Mouse (Mus musculus) skeletal muscle tissue, adult 2 months (tissue): ENCODE measurements around the gene Gm16867.
"Not testable (repeated sequence)": the region's sequence is repeated elsewhere in the genome, so short reads cannot be mapped to it uniquely, and the experiment has no call there.

Experiments used
- DNase-seq: peaks from one replicate; pipeline ENCODE4 v3.0.0-alpha.2; 2012; ENCODE audit warnings: low read depth, low spot score

Gene Gm16867

GRCm38 (mm10) chr14:69467612-69468366 lies 35.4 kb downstream of the Gm16867 start:
- DNase-seq = not testable (repeated sequence)

GRCm38 (mm10) chr14:69464465-69464864 lies 38.7 kb downstream of the Gm16867 start:
- not testable (repeated sequence) for DNase-seq

DNA sequence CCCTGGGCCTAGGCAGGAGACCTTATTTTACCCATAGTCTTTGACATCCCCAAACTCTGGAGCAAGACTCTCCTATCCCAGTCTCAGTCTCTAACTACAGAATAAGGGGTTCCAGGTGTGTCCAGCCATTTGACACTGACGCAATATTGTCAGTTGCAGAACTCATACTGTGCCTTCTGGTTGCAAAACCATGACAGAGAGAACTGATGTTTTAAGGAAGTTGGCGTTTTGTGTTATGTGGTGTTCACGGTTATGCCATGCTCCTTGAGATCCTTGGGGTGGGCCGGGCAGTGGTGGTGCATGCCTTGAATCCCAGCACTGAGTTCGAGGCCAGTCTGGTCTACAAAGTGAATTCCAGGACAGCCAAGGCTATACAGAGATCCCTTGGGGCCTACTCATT lies 45.5 kb downstream of the Gm16867 start:
- not testable (repeated sequence) for DNase-seq

GRCm38 (mm10) chr14:69454640-69455039 lies 48.5 kb downstream of the Gm16867 start:
- DNase-seq = not testable (repeated sequence)

- not testable (repeated sequence) for DNase-seq
These were observed 54.3 kb downstream of the Gm16867 start for GRCm38 (mm10) chr14:69448845-69449244.

- DNase-seq = not testable (repeated sequence)
These were observed 56.2 kb downstream of the Gm16867 start for GRCm38 (mm10) chr14:69447006-69447405.

DNA sequence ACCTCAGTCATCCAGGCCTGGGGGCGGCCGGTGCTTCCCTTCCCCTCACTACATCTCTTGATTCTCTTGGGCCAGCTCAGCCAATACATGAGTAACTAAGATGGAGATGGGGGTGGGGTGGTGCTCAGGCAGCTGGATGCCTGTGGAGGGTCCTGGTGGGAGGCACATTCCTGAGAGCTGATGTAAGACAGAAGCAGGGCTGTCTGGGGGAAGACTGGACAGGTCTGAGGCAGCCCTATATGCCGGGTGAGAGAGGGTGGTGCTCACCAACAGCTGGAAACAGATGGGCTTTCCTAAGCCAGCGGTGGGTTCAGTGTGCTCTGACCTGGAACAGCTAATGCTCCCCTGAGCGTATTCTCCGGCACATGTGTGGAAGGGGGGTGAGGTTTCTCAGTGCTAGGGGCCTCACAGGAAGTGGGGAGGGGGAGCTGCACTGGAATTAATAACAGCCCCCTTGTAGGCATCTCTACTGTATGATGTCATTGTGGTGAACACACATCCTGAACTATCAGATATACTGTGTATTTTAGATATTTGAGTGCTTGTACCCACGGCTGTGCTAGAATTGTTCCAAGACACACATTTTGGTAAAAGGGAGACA lies 60.0 kb downstream of the Gm16867 start:
- DNase-seq = not testable (repeated sequence)

DNA sequence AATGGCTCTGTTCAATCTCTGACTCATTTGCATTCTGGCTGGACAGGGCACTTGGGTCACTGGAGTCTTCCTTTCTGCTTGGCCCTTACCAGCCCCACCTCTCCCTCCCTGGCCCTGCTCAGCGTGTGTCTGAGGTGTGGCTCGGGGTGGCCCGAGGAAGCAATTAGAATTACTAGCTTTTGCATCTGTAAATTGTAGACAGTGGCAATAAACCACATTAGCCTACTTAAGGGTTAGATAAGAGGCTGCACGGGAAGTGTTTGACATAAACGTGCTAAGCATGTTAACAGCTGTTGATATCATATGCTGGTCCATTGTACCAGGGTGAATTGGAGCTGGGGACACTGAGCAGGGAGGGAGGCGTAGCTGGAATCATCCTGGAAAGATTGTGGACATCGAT lies 62.2 kb downstream of the Gm16867 start:
- DNase-seq = not testable (repeated sequence)

DNA sequence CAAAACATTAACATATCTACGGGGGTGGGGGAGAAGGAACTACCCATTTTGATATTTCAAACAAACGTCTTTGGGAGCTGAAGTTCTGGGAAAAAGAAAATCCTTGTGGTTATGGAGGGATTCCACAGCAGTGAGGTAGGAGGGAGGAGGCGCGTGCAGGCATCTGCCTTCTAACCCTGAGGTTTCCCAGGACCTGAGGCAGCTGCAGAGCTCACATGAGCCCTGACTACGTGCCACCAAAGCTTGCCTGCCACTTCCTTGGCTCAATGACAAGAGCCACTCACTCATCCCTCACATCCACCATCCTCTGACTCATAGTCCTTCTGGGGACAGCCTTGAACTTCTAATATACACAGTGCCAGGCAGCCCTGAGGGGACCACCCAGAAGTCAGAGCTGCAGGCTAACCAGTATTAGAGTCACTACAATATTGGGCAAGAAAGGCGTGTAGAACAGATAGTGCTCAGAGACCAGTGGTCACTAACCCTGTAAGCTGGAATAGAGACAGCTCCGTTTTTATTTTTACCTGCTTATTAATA lies 64.4 kb downstream of the Gm16867 start:
- DNase-seq = not testable (repeated sequence)

- DNase-seq = not testable (repeated sequence)
These were observed 82.2 kb downstream of the Gm16867 start for GRCm38 (mm10) chr14:69421003-69421402.

GRCm38 (mm10) chr14:69417545-69417944 lies 85.6 kb downstream of the Gm16867 start:
- not testable (repeated sequence) for DNase-seq
